Mouse (Mus musculus) stomach, embryonic 14.5 days (tissue): ENCODE measurements at regions not wholly inside any gene's neighbourhood (a gene's known extent, or its start where the extent isn't known, plus 50 kb on each side); places are given as distances from the start of the nearest gene placed in this dataset.

Experiments used
- ATAC-seq: fragments of 200-750 bp; cut with Nextera tagmentation; 2 replicates; pipeline ENCODE4 v1.8.0; 2017; ENCODE audit warnings: low read depth, moderate TSS enrichment; ENCODE audit not compliant: insufficient number of reproducible peaks, insufficient read depth, low FRiP score
- H3K27ac ChIP-seq: fragments of 300-500 bp; sonication (generic); 2 replicates; pipeline ENCODE4 v1.5.1; 2014; ENCODE audit warnings: mild to moderate bottlenecking, low read length, moderate library complexity, mixed read lengths
- H3K27me3 ChIP-seq: fragments of 300-500 bp; sonication (generic); 2 replicates; pipeline ENCODE4 v1.6.1; 2014; ENCODE audit warnings: low read length, control low read depth, mixed read lengths; ENCODE audit not compliant: control insufficient read depth, insufficient read depth
- H3K36me3 ChIP-seq: fragments of 300-500 bp; sonication (generic); 2 replicates; pipeline ENCODE4 v1.6.1; 2014; ENCODE audit warnings: mild to moderate bottlenecking, control low read depth, low read length, moderate library complexity, mixed read lengths; ENCODE audit not compliant: control insufficient read depth, insufficient read depth
- H3K4me1 ChIP-seq: fragments of 300-500 bp; sonication (generic); 2 replicates; pipeline ENCODE4 v1.6.1; 2014; ENCODE audit warnings: low read length, control low read depth, mixed read lengths; ENCODE audit not compliant: control insufficient read depth, insufficient read depth
- H3K4me2 ChIP-seq: fragments of 300-500 bp; sonication (generic); replicated peaks from 2 replicates; pipeline ENCODE4 v1.6.1; 2014; ENCODE audit warnings: low read depth, low read length, control low read depth
- H3K4me3 ChIP-seq: fragments of 300-500 bp; sonication (generic); 2 replicates; pipeline ENCODE4 v1.5.1; 2014; ENCODE audit warnings: low read depth, low read length, control low read depth
- H3K9ac ChIP-seq: fragments of 300-500 bp; sonication (generic); replicated peaks from 2 replicates; pipeline ENCODE4 v1.6.1; 2014; ENCODE audit warnings: low read depth, mild to moderate bottlenecking, control low read depth, low read length, moderate library complexity, mixed read lengths
- H3K9me3 ChIP-seq: fragments of 300-500 bp; sonication (generic); 2 replicates; pipeline ENCODE4 v1.6.1; 2016; ENCODE audit warnings: low read depth, low read length, control low read depth; ENCODE audit not compliant: control insufficient read depth
- WGBS: fragments of 180-500 bp; shearing (Covaris S2); extraction: QIAGEN DNeasy Blood & Tissue Kit; methylation state at CpG from one replicate; pipeline ENCODE4 v1.1.7; 2014; 5-methylcytosine and 5-hydroxymethylcytosine counted together

DNA sequence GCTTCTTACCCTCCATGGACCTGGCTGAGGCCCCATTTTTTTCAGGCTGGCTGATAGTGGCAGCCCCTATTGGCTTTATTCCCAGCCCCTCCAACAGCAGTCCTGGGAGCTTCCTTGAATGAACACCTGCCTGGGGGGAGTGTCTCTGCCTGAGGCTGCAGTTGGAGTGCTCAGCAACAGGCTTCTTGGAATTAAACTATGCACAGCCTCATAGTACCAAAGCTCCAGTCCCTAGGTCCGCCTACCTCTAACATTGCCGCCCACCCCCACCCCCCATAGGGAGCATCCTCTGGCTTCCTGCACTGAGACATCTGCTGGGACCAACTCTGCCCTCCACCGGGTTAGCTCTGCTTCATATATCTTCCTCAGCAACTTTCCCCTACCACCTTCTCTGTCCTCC, 133.3 kb upstream of the Rybp start:
- Histone ChIP-seq H3K9me3 (no peaks in the 10 kb centered on the region), H3K4me1 (no peaks in the 10 kb centered on the region), H3K27me3 (no peaks in the 10 kb centered on the region), H3K36me3 (no peaks in the 10 kb centered on the region), H3K9ac (no peak overlapping the region), H3K4me2 (no peak overlapping the region), H3K27ac (no peak overlapping the region), H3K4me3 (no peak overlapping the region)
- ATAC-seq = no peak
- 67% methylated on average over 3 of the region's 3 CpGs for WGBS

DNA sequence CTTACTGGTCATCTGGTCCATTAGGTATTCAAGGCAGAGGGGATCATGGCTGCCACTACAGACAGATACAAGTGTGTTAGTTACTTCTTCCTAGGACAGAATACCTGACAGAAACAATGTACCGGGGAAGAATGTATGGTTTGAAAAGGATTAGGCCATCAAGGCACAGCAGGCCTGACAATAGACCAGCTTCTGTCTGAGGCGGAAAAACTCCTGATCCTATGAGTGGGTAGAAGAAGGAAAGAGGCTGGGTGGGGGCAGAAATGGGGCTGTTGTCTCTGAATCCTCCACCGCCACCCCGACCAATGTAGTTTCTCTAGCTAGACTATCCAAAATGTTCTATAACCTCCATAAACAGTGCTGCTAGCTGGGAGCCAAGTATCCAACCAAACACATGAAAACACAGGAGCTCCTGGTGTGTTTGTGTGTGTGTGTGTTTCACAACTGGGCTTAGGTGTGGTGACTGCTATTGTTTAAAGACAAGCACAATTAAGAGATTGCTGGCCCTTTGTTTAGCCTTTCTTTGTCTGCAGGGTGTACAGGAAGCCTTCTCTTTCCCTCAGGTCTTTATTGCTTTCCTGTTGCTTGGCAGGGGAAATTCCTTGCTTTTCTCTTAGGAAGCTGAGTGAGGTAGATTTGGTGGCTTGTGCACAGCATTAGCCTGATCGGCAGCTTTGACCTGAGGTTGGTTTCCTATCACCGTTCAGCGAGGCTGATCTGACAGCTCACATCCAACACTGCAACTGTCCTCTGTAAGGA, 132.7 kb upstream of the Rybp start:
- no peaks in the 10 kb centered on the region for H3K9me3 ChIP-seq
- no peaks in the 10 kb centered on the region for H3K36me3 ChIP-seq
- no peak overlapping the region for H3K9ac ChIP-seq
- H3K27me3 ChIP-seq = no peaks in the 10 kb centered on the region
- H3K4me1 ChIP-seq = no peaks in the 10 kb centered on the region
- H3K4me3 ChIP-seq = no peak overlapping the region
- no peak overlapping the region for H3K27ac ChIP-seq
- no peak overlapping the region for H3K4me2 ChIP-seq
- WGBS = 73% methylated on average over 7 of the region's 7 CpGs
- ATAC-seq = no peak

DNA sequence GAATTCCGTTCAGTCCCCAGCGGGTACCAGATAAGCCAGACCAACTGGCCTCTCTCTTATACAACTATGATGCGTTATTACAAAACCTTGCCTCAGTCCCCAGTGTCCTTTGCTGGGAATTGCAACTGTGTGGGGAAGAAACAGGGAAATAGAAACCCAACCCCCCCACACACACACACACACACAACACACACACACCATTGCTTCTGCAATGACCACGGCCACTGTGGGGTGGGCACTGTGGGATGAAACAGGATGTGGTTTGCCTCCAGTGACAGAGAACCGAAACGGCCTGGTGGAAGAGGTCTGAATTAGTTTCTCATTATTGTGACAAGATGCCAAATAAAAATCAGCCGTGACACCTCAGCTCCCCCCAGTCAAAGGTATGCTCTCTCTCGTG, 128.8 kb upstream of the Rybp start:
- H3K36me3 ChIP-seq = no peaks in the 10 kb centered on the region
- H3K4me3 ChIP-seq = no peak overlapping the region
- H3K9ac ChIP-seq = no peak overlapping the region
- H3K27ac ChIP-seq = no peak overlapping the region
- H3K9me3 ChIP-seq = no peaks in the 10 kb centered on the region
- 70% methylated on average over 8 of the region's 8 CpGs for WGBS
- H3K4me1 ChIP-seq = no peaks in the 10 kb centered on the region
- ATAC-seq = no peak
- H3K27me3 ChIP-seq = no peaks in the 10 kb centered on the region
- H3K4me2 ChIP-seq = no peak overlapping the region

DNA sequence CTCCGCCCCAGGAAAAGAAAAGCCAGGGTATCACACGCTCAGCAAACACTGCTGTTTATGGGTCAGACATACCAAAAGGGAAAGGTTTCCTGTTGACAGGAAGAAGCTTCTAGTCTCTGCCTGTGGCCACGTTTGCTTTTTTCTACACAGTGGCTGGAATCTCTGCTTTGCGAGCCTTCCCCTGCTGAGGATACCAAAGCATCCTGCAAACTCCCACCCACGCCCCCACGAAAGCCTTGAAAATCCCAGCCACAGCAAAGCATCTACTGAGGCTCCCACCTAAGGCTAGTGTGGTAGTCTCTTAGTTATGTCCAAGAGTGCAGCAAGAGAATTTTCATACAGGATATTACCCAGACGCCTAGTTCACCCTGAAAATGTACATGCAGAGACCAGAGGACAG, 128.2 kb upstream of the Rybp start:
- no peak overlapping the region for H3K4me2 ChIP-seq
- no peaks in the 10 kb centered on the region for H3K4me1 ChIP-seq
- H3K9ac ChIP-seq = no peak overlapping the region
- no peak for ATAC-seq
- H3K9me3 ChIP-seq = no peaks in the 10 kb centered on the region
- H3K4me3 ChIP-seq = no peak overlapping the region
- no peaks in the 10 kb centered on the region for H3K27me3 ChIP-seq
- WGBS = 49% methylated on average over 7 of the region's 7 CpGs
- no peak overlapping the region for H3K27ac ChIP-seq
- H3K36me3 ChIP-seq = no peaks in the 10 kb centered on the region

DNA sequence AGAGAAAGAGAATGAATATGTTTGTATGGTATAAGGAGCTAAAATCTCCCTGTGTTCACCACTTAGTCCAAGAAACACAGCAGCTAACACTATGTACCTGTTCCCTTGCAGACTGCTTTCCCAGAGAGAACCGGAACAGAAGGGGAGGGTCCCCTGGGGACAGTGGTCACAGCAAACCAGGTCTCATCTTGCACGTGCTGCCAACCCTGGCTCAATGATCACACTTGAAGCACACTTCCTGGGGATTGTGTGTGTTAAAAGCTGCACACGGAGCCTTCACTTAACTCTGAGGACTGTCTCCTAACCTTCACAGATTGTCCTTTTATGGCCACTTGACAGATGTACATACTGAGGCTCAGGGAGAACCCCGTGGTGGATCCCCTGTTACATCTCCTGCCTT, 127.6 kb upstream of the Rybp start:
- 65% methylated on average over 4 of the region's 4 CpGs for WGBS
- Histone ChIP-seq H3K27ac (no peak overlapping the region), H3K4me2 (no peak overlapping the region), H3K36me3 (no peaks in the 10 kb centered on the region), H3K27me3 (no peaks in the 10 kb centered on the region), H3K4me3 (no peak overlapping the region), H3K4me1 (no peaks in the 10 kb centered on the region), H3K9ac (no peak overlapping the region), H3K9me3 (no peaks in the 10 kb centered on the region)
- no peak for ATAC-seq

DNA sequence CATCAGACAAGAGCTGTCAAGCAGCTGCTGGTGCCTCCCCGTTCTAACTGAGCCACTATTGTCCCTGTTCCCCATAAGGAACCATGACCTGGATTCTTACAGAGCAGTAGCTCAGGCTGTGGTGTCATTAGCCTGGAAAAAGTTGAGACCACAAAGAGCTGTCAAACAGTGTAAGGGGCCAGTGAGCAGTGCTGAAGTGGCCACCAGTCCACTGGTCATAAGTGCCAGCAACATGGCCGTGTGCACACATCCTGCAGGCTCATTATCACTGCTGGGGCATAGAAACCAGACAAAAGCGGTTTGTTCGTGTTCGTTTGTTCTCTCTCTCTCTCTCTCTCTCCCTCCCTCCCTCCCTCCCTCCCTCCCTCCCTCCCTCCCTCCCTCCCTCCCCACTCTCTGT, 125.2 kb upstream of the Rybp start:
- Histone ChIP-seq H3K27me3 (no peaks in the 10 kb centered on the region), H3K27ac (no peak overlapping the region), H3K36me3 (no peaks in the 10 kb centered on the region), H3K9ac (no peak overlapping the region), H3K4me3 (no peak overlapping the region), H3K9me3 (no peaks in the 10 kb centered on the region), H3K4me2 (no peak overlapping the region), H3K4me1 (no peaks in the 10 kb centered on the region)
- ATAC-seq = no peak
- 50% methylated on average over 5 of the region's 5 CpGs for WGBS

DNA sequence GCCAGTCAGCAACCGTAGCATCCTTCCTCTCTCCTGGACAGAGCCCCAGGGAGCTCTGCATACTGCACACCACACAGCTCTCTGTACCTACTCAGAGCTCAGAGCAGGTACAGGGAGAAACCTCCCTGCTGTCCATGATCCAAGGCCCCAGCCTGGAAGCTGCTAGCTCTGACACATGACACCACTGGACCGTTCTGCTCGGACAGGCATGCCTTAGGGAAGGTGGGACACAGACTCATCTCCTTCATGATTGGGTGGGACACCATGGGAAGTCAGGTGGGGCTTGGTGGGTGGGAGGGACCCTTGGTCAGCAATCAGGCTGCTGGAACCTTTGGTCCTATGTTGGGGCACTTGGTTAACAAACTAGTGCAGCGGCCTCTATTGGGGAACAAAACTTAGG, 124.7 kb upstream of the Rybp start:
- WGBS = 56% methylated on average over 4 of the region's 4 CpGs
- no peak overlapping the region for H3K4me3 ChIP-seq
- peak; percentile 28; the same call in 1 of the 2 replicates for ATAC-seq

DNA sequence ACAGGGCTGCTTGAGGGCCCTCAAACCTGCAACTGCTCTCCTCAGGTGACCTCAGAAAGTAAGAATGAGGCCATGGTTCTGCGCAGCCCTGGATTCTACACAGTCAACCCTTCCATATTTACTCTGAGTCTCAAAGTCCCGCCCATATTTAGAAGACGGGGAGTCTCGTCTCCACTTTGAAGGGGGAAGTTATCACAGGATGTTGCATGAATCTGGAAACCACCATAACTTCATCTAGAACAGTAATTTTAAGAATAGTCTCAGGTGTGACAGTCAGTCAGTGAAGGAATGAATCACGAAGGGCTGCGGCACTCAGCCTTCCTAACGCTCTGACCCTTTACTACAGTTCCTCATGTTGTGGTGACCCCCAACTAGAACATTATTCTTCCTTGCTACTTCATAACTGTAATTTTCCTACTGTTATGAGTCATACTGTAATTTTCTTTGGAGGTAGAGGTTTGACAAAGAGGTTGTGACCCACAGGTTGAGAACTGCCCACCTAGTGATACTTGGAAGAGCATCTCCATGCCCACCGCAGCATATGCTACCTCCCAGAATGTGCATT, 122.9 kb upstream of the Rybp start:
- 90% methylated on average over 8 of the region's 8 CpGs for WGBS
- ATAC-seq = no peak
- Histone ChIP-seq H3K4me3 (no peak overlapping the region), H3K9ac (no peak overlapping the region), H3K27ac (no peak overlapping the region), H3K27me3 (no peaks in the 10 kb centered on the region), H3K4me1 (no peaks in the 10 kb centered on the region), H3K4me2 (no peak overlapping the region), H3K36me3 (no peaks in the 10 kb centered on the region), H3K9me3 (no peaks in the 10 kb centered on the region)

More for the DNA sequence above, 124.7 kb upstream of the Rybp start:
- Histone ChIP-seq H3K4me1 (no peaks in the 10 kb centered on the region), H3K27ac (no peak overlapping the region), H3K27me3 (no peaks in the 10 kb centered on the region), H3K9me3 (no peaks in the 10 kb centered on the region), H3K4me2 (no peak overlapping the region), H3K9ac (no peak overlapping the region), H3K36me3 (no peaks in the 10 kb centered on the region)

DNA sequence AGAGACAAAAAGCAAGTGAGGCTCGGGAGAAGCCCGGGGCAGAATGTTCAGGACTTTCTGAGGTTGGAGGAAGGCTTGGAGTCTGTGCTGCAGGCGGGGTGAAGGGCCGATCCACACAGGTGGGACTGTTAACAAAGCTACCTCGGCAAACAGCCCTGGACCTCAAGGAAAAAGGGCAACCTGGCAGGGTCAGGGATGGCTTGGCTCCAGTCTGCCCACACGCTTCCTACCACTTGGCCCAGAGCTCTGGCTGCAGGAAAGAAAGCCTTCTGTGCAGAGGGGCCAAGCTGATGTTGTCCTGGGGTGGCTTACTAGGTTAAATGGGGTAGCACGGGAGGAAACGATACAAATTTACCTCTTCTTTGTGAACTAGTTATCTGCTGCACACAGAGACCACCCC, 121.5 kb upstream of the Rybp start:
- no peak overlapping the region for H3K27ac ChIP-seq
- H3K27me3 ChIP-seq = no peaks in the 10 kb centered on the region
- H3K4me3 ChIP-seq = no peak overlapping the region
- ATAC-seq = no peak
- 74% methylated on average over 8 of the region's 8 CpGs for WGBS
- H3K9me3 ChIP-seq = no peaks in the 10 kb centered on the region
- no peaks in the 10 kb centered on the region for H3K4me1 ChIP-seq
- H3K4me2 ChIP-seq = no peak overlapping the region
- no peak overlapping the region for H3K9ac ChIP-seq
- H3K36me3 ChIP-seq = no peaks in the 10 kb centered on the region
